Mouse (Mus musculus) c-Kit-negative CD71-positive TER-119-positive erythroid progenitor cells, embryonic 14.5 days (primary cell): ENCODE results near the gene Kalrn.

Experiments
- DNase-seq: peaks from one replicate; pipeline ENCODE4 v3.0.0-alpha.2; 2013; ENCODE audit warnings: low read depth, low spot score

The Kalrn gene

DNA sequence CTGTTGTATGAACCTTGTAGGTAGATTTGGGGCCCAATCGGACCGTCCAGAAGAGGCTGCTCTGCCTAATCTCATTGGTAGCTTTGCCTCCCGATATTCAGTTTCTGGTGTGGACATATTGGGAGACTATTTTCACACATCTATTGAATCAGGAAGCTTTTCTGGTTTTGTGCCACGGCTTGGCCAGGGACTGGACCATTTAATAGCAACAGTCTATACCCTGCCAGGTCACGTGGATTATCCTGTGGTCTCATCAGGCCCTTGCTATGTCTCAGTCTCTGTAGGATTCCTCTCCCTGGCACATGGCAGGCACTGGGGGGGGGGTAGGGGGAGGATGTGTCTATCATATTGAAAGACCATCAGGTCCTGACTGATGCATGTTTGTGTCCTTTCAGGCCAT is 633.2 kb downstream of the Kalrn start:
- DNase-seq, result no peak

DNA sequence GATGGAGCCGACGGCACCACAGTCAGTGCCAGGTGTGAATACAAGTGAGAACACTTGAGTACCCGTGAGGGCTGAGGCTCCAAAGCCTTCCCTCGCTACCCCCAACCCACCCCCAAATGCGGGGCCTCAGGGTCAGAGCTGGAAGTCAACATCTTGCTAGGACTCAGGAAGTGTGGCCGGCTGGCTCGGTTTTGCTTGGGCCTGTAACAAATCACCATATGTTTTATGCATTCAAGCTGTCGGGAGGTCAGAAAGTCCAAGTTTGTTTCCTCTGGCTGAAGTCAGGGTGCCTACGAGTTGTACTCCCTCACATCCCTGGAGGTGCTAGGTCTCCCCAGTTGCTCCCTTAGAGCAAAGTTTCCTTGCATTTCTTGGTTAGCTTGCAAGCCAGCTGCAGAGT is 633.7 kb downstream of the Kalrn start:
- no peak for DNase-seq

DNA sequence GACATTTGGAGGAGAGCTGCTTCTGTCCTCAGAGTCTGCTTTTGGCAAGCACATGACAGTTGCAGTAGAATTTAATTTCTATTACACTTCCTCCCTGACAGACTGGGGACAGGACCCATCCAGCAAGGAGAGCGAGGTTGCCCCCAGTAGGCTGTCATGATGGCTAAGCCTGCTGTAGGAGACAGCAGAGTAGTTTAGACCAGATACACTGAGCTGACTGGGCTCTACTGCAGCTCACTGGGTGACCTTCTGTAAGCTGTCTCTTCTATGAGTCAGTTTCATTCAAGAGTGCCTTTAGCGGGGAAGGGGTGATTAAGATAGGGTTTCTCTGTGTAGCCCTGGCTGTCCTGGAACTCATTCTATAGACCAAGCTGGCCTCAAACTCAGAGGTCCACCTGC is 634.2 kb downstream of the Kalrn start:
- no peak for DNase-seq

DNA sequence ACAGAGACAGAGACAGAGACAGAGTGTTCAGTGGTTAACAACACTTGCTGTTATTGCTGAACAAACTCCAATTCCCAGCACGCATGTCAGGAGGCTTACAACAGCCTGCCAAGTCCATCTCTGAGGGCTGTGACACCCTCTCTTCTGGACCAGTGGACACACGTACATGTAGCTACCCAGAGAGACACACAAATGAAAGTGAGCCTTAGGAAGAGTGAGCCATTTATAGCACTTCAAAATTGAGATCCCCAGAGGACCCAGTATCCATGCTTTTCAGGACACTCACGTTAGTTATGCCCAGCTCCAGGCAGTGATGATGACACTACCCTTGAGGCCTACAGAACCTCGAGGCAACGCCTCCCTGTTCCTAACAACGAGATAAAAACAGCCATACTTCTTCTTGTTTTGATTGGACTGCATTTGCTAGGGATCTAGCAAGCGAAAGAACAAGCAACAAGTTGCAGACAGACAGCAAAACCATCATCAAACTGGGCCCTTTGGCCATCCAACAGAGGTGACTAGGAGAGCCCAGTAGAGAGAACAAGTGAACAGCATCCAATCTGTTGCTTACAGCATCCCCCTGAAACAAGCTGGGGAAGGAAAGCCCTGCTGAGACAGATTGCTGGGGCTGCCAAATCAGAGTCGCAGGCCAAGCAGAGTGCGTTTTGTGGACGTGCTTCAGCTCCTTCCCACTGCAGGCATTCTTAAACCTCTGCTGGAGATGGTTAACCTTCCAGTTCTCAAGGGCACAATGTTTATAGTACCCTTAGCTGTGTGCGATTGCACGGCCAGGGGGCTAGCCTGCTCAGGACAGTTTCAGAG is 634.8 kb downstream of the Kalrn start:
- DNase-seq, result no peak

DNA sequence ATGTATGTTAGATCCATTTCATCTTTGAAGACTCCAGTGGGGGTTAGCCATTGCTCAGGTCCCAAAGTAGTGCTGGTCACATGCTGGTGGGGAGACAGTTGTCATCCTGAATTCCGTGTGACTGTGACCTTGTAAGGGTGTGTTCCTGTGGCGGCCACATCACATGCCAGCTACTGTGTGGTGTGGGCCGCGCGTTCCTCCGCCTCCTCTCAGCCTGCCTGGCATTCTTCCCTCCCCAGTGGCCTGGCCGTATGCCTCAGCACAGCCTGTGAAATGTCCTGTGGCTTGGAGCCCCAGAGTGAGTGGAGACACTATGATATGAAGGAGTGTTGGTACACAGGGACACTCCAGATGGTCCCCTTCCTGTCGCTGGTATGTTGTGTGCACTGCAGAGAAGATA is 635.8 kb downstream of the Kalrn start:
- DNase-seq, result no peak

DNA sequence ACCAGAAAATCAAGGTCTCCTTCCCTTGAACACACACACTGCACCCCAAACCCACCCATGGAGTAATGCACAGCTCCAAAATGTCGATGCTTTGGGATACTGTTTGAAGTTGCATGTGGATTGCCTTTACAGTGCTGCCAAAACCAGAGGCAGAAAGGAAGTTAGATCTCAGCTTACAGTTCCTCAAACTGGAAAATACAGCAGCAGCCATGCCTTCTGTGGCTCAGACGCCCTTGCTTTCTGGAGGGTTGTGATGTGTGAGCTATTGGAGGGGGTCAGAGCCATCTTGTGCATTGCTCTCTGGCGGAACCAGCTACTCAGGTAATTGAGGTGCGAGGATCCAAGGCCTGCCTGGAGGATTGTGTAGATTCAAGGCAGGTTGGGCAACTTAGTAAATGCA is 636.4 kb downstream of the Kalrn start:
- DNase-seq, result no peak

DNA sequence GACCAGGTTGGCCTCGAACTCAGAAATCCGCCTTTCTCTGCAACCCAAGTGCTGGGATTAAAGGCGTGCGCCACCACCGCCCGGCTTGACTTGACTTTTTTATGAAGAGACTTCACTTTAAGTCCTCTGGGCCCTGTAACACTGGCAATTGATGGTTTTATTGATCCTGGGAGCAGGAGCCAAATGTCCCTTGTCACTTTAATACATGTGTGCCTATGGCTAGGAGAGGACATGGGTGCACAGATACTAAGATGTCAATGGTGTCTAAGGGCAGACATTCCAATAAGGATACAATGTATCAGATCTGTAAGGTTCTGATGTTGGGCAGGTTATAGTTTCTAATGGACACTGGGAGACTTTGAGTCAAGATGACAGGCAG is 637.9 kb downstream of the Kalrn start:
- no peak for DNase-seq

DNA sequence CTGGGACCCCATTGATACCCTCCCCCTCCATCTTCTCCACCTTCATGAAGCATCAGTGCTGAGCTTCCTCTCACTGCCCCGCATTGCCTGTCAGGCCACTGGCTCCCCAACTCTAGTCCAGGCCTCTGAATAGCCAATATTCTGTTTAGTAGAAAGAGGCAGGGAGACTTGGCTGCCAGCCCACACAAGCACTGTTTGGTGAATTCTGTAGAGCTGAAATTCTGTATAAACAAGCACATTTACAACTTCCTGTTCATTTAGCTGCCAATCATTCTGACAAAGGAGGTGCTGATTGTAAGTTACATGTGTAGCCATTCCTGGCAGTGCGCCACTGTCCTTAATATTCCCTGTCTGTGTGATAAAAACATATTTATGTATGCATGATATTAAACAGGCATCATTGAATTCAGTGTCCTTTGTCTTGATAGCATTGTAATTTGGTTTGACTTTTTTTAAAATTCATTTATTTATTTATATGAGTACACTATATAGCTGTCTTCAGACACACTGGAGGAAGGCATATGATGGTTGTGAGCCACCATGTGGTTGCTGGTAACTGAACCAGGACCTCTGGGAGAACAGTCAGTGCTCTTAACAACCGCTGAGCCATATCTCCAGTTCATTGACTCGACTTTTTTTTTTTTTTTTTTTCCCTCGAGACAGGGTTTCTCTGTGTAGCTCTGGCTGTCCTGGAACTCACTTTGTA is 638.5 kb downstream of the Kalrn start:
- no peak for DNase-seq

DNA sequence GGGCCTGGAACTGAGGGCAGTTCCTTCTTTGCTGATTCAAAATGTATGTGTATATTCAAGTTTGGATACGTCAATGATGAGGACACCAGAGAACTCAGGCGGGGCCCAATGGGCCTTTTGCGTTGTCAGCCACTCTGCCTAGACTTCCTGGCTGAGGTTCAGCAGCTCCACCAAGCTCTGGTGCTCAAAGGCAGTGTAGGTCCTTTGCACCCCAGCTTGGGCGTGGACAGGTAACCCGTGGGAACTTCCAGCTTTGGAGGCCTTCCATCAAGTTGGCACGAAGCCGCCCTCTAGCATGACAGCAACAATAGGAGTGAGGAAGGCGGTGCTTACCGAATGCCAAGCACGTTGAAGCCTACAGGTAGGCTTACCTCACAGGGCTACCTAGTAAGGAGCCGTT is 639.9 kb downstream of the Kalrn start:
- no peak for DNase-seq

DNA sequence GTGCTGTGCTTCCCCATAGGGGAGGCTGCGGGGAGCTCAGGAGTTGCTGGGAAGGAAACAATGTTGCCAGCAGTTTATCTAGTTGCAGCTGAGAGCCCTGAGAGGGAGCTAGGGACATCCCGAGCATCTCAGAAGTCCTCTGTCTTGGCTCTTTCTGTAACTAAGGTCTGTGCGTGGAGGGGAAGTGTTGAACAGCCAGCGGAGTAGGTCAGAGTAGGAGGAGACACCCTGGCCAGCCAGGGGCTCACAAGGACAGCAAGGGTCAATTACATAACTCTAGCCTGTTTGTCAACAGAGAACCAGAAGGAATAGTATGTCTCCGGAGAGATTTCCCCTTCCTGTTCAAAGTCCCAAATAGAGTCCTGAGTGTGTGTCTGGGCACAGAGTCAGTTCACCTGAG is 641.2 kb downstream of the Kalrn start:
- no peak for DNase-seq

DNA sequence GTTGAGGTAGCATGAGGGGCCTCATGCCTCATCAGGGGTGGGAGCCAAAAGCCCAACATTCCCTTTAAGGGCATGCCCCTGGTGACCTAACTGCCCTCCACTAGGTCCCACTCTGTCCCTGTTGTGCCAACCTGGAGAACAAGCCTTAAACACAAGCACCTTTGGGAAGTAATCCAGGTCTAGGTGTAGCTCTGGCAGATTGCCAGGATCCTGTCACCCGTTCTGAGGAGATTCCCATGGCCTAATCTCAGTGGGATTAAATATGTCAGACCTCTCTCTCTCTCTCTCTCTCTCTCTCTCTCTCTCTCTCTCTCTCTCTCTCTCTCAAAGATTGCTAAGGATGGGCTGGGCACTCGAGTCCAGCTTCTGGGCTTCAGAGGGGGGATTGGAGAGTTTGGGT is 641.6 kb downstream of the Kalrn start:
- no peak for DNase-seq

DNA sequence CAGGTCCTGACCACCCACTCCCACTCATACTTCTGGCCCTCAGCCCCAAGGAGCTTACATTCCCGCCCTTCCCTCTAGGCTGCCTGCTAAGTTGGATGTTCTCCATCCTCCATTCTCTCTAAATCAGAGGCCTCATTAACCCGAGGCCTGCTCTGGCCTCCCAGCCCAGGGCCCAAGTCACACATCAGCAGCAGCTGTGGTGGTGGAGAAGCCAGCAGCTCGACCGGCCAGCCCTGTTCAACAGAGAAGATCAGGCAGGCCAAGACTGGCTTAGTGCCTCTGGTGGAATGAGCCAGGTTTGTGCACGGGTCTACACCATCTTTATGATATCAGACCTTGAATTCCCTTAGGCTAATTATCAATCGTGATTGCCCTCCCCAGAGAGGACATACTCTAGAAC is 642.5 kb downstream of the Kalrn start:
- DNase-seq, result no peak

DNA sequence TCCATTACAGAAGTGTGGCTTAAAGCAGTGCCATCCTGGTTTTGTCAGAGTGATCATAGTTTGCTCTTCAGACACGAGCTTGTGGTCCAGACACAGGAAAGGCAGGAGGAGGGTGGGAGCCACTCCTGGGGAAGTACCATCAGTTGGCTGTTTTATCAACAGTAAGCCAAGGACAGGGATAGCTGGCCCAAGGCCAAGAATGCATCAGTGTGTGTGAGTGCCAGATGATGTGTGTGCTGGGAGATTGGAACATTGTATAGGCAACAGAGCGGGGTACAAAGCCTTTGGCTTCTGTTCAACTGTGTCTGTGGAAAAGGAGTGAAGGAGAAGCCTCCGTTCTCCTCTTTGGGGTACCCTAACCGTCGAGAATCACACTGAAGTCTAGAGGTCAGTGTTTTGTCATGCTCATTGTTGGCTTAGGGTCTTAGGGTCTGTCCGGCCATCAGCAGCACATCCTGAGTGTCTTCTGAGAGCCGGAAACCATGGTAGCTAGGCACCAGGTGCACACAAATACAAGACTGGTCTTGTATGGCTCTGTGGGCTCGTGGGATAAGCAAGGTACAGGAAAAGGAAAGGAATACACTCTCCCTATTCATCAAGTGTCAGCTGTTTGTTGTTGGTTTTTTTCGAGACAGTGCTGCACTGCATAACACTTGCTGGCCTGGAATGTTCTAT is 644.4 kb downstream of the Kalrn start:
- no peak for DNase-seq

DNA sequence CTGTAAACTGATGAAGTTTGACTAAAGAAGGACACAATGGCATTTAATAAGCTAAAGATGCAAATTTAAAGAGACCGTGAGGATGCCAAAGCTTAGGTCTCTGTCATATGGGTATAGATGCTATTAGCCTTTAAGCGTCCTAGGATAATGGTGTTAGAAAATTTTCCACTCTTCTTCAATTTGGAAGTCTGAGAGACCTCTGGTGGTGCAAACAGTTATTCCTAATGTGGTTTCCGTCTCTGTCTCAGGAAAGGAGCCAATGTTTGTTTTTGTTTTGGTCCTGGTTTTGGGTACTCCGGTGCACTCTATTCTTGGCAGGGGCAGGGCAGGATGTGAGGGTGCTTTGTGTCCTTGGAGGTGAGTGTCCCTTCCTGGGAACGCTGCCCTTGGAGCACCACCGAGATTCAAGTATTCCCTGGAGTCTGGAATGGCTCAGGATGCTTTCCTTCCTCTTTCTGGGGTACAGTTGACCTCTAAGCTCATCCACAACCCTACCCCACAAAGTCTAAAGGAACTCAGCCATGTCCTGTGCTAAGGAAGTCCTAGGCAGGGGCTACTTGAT is 646.0 kb downstream of the Kalrn start:
- no peak for DNase-seq

DNA sequence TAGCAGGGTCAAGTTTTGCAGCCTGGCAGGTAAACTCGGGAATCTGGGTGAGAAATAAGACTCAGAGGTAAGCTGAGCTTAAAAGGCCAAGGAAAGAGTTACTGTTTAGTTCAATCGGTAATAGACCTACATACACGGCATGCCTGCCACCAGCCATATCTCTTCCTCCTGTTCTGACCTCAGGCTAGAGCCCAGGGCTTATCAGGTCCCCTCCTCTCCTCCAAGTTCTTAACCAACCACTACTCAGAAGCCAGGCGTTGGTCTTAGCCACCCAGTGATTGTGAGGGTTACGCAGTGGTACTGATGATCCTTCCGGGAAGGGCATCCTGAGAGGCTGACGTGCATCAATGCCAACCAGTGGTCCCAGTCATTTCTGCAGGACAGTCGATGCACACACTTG is 649.6 kb downstream of the Kalrn start:
- no peak for DNase-seq

DNA sequence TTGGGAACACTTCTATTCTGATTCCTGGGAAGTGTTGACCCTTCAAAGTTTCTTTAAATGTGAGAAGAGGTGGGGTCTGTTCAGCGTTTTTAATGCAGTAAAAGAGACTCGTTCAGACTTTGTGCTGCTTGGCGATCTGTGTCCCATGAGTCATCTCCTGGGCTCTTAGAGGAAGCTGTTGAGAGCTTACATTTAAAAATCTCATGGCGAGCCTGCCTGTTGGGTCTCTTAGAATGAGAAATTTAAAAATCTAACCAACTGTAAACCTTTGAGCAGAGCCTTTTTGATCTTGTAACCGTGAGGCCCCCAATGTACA is 650.4 kb downstream of the Kalrn start:
- no peak for DNase-seq

DNA sequence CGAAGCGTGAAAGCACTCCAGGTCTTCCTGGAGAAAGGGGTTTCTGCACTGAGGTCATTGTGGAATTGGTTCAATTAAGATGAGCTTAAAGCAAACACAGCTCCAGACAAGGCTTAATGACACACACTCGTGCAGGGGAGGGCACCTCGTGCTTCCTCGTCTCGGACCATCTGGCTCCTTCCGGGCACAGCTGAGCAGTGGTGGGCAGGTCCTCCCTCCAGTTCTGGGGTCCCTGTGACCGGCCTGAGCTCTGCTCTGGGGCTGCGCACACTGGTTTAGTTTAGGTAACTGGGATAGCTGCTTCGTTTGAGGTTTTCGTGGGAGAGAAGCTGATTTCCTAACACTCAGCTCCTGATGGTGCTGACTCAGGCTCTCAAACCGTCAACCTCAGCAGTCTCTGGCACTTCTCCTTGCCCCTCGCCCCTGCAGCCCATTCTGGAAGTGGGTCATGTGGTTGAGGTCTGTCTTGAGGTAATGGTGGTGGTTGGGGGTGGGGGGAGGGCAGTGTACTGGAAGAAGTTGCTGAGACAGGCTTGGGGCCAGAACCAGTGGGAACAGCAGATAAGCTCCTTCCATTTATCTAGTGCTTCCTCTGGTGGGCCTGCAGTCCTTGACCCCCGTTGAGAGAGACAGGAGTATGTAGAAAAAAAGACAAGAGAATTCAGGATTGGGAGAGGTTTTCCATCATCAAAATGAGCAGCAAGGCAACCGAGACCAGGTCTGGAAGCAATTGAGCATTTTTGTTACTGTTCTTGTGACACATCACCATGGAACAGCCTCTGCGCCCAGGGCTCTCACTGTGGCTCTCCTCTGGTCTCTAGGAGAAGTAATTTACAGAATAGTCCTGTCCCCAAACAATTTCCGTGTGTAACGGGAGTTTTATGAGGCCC is 651.0 kb downstream of the Kalrn start:
- no peak for DNase-seq

DNA sequence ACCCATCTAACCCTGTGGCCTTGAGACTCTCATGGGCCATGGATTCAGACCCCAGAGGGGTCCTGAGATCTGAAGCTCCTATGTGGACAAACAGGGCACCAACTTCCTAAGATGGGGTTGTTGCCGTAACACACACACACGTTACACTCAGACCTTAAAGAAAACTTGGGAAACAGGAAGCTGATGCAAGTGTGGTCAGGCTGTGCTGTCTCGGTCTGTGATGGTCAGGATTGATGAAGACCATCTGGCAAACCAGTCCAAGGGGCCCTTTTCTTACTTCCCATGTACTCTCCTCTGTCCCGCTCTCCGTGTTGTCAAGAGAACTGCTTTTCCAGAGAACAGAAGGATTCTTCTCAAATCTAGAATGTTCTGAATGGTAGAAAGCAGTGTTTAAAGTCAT is 651.8 kb downstream of the Kalrn start:
- DNase-seq, result no peak
